Mouse (Mus musculus) mature B cell (primary cell): Measurements from ENCODE around the gene Fam222b.

Experiments used
- in situ Hi-C: fragments of 300-500 bp; cut with MboI; formaldehyde crosslinking; loops from 2 replicates; pipeline ENCODE4 v1.14.3; 2019

Fam222b gene

DNA sequence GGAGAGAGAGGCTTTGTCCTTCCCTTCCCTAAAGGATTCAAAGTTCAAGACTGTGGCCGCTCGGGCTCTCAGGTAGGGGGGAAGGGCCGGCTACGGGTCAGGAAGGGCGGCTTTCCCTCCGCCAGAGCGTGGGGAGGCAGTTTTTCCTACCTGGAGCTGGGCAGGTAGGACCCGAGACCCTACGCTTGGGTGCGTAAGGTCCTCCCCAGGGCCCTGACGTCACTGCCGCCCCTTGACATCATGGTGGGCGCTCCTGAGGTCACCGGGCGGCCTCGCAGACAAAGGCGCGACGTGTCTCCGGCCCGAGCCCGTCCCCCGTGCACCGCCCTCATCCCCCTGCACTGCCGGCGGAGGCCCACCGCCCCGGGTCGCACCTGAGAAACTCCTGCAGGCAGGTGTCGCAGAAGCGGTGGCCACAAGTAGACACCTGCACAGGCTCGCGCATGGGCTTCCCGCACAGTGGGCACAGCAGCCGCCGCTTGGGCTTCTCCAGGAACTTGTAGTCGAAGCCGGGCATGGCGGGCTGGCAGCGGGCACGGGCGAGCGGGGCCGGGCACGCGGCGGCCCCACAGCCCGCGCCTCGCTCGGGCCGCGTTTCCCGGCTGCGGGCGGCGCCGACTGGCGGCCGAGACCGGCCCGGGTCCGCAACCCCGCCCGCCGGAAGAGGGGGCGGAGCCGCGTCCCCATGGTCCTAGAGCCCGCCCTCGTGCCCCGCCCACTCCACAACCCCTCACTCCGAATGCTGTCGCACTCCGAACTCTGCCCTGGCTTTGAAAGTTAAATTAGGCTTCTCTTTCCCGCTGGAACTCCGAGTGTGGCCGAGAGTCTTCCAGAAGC is 70.7 kb downstream of the Fam222b start, which contains the start of gene Traf4:
Gene Traf4 (minus strand): TSS at position 666 of the 837 bp plus-strand sequence.
- in situ Hi-C loops = no loop called here

DNA sequence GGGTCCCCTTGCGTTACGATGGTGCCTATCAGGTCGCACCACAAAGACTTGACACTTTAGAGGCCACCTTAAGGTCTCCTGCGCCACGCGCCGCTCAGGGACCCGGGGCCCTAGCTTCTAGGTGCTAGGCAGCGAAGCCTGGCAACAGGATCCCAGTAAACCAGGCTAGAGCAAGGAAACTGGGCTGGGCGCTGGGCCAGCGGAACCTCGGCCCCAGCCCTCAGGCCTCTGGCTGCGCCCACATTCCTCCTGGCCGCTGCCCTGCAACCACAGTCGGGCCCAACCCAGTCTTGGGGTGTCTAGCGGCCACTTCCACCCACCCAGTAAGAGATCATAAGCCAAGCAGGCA is 71.3 kb downstream of the Fam222b start:
- in situ Hi-C loops = no loop called here

DNA sequence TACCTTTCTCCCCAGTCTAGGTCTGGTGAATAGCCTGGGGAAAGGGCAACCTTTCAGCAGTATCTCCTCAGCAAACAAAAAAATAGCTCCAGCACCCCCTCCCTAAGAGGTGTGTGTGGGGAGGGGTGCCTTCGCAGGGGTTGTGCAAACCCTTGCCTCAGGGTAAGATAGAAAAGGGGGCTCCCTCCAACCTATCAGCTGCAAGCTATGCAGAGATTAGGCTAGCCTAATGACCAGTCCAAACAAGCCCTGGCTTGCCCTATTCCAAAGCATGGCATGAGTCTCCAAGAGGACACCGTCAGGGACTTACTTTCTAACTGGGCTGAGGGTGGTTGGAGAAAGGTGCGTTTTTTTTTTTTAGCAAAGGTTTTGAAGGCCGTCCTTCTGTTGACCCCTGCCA is 71.7 kb downstream of the Fam222b start:
- in situ Hi-C loops = no loop called here

DNA sequence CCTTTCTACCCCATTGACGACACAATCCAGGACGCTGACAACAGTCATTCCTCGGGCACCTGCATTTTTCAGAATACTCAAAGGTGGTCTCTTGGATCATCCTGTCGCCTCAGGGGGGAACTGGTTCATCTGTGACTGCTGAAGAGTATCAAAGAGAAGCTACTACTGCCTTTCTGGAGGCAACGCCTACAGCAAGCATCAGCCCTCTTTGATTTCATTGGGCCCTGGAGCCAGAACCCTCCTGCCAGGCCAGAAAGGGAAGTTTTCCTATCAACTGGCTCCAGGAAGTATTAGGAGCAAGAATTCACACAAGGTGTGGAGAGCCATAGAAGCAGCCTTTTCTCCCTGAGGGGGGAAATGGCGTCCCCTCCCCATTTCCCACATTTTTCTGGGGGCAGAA is 72.2 kb downstream of the Fam222b start:
- in situ Hi-C loops = no loop called here

DNA sequence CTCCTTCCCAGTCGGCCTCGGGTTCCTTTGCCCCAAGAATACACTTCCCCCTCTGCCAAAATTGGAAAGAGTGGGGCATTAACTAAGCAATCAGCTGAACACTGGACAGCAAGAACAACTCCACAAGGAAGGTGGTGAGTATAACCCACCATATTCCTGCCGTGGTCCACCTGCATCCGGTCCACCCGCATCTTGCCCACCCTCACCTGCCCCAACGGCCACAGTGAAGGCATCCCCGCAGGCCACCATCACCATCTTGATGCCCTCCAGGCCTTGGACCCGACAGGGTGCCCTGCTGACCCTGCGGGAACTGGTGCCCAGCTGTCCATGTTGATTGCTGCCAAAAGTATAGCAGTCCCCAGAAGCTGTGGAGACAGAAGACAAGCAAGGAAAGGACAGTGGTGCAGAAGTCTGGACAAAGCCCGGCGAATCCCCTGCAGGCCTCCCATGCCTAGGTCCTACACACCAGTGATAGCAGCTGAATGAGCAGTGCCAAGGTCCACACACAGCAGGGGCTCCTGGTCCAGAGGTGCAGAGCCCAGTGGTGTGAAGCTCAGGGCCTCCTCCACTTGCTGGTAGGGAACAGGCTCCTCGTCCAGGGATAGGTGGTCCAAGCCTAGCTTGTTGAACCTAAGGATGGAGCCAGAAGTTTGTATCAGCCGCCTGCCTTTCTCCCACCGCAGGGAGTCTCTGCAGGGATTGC is 72.9 kb downstream of the Fam222b start:
- in situ Hi-C loops = no loop called here

DNA sequence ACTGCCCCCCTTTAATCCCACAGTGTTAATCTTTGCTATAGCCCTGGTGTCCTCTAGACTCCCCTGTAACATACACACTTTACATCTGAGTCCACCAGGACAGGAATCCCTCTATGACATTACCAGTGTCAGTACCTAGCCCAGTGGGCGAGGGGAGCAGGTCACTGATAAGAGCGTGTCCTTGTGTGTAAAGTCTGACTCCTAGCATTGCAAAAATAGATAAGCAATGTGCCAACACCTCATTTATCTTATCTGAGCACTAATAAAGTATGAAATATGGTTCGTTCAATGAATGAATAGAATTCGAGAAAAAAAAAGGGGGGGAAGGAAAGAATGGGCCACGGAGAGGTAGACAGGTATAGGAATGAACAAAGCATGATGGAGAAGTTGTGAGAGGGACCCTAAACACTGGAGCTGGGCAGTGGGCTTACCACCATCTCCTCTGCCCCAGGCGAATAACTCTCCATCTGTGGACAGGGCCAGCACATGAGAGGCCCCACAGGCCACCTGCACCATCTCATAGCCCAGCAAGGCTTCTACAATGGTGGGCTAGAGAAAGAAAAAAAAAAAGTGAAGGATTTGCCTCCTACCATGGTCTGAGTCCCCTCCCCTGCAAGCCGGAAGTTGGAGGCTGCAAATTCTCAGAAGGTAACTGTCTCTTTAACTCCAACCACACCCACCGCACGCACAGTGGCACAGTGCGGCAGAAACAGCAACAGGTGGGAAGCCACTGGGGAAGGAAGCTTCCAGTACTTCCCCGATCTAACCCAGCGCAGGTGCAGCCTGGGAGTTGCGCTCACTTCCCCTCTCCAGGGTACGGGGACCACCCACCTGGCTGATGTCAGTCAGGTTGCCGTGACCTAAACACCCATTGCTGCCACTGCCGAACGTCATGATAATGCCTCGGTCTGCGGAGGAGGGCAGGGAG is 74.3 kb downstream of the Fam222b start:
- in situ Hi-C loops = no loop called here

DNA sequence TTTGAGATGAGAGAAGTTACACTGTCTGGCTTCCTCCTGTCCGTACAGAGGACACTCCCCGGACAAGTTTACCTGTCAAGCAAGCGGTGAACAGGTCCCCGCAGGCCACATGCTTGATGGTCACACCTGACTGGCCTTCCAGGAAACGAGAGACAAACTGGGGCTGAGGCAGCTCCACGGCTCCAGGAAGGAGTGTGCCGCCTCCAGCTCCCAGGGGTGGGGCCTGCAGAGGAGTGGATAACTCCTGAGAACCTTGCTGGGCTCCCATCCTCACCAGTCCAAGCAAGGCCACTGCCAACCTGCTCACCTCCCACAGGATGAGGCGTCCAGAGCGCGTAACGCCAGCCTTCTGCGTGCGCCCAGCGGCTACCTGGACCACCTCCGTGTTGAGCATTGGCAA is 75.8 kb downstream of the Fam222b start:
- in situ Hi-C loops = no loop called here

DNA sequence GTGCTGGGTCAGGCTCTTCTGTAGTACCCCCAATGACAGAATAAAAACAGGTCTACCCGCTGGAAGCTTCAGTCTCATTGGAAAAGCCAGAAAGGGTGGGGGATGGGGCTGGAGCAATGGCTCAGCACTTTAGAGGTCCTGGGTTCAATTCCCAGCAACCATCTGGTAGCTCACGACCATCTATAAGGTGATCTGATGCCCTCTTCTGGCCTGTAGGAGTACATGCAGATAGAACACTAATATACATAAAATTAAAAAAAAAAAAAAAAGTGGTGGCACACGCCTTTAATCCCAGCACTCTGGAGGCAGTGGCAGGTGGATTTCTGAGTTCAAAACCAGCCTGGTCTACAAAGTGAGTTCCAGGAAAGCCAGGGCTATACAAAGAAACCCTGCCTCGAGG is 76.9 kb downstream of the Fam222b start:
- in situ Hi-C loops = no loop called here

DNA sequence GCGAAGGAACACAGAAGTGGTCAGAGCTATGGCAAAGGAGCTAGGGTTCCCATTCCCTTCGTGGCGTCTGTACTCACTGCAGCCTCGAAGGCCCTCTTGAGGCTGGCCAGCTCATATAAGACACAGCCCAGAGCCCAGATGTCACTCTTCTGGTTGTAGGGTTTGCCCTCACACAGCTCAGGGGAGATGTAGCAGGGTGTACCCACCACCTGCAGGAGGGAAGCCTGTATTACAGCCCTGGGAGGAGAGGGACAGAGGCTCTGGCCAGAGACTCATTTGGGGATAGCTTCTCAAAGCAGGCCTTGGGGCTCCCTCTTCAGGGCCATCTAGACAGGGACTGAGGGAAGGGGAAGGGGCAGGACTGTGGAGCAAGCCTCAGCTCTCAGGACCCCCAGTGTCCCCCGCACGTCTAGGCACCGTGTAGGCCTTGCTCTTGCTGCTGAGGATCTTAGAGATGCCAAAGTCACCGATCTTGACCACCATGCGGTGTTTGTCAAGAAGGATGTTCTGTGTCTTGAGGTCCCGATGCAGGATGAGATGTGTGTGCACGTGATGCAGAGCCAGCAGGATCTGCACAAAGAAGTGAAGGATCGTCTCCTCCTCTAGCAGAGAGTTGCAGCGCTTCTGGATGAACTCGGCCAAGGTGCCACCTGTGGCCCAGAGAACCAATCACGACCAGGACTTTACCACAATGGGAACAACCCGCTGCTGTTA is 77.7 kb downstream of the Fam222b start:
- in situ Hi-C loops = no loop called here

DNA sequence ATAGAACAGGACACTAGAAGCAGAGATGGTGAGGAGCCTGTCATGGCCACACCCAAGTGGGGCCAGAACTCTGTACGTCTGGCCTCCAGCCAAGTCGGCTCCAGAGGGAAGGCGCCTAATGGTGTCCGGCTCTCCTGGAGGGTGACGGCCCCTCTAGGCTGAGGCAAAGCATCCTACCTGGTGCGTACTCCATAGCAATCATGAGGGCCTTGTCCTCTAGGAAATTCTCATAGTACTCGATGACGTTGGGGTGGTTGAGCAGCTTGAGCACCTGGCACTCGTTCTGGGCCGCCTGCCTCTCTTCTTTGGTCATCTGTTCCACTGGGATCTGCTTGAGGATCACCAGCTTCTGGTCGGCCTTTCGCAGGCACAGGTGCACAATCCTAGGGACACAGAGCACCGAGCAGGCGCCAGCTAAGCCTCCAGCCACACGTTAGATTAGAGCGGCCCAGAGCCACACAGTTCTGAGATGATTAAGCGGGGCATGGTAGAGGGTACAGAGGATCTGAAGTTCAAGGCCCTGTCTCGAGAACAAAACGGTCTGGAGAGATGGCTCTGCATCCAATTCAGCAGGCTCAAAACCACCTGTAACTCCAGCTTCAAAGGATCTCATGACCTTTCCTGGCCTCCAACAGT is 78.4 kb downstream of the Fam222b start:
- in situ Hi-C loops = no loop called here

DNA sequence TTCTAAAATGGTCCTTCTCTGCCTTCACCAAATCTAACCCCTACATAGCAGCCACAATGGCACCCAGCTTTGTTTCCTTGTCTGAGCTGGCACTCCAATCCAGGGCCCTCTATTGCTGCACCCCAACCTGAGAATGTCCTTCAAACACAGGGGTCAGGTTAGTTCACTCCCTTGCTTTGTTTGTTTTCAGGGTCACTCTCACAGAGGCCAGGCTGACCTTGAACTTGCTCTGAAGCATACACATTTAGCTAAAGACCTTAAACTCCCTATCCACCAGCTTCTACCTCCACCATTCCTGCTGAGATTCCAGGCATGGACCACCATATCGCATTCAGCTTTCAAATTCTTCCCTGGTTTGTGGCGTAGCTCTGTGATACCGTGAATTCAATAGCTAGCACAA is 80.0 kb downstream of the Fam222b start:
- in situ Hi-C loops = no loop called here

DNA sequence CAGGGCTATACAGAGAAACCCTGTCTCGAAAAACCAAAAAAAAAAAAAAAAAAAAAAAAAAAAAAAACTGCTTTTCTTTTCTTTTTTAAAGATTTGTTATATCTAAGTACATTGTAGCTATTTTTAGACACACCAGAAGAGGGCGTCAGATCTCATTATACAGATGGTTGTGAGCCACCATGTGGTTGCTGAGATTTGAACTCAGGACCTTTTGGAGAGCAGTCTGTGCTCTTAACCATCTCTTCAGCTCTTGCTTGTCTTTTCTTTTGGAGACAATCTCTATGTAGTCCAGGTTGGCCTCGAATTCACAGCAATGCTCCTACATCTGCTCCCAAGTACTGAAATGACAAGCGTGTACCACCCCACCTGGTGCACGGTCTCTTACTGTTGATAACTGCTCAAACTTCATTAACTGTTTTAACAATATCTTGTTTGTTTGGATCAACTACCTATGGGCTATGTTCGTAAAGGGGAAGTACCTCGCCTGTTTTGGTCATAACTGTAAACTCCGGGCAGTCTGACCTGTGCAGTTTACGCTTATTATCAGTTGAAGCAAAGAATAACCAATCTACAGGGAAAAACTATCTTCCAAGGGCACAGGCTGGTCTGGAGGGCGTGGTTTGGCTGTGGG is 81.4 kb downstream of the Fam222b start:
- in situ Hi-C loops = no loop called here

DNA sequence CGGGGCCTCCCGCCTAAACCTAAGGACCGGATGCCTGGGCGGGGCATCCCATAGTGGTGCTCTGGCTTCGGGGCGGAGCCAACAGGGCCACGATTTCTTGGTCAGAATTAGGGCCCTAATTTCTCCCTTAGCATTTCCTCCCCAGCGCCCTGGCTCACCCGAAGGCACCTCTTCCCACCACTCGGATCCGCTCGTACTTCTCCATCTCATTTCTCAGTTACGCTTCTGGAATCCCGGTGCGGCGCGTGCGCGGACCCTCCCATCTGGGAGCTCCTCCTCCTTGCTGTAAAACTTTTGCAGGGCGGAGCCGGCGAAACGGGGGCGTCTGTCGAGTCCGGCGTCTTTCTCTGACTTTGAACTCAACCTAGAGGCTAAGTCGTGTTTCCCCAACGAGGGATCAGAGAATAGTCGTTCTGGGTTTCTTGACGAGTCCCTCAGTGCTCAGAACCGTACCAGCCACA is 82.0 kb downstream of the Fam222b start, which contains the start of the genes Nek8 and Tlcd1:
Gene Nek8 (minus strand): TSS at position 274 of the 461 bp plus-strand sequence.
Gene Tlcd1 (plus strand): TSS at position 310 of the 461 bp plus-strand sequence.
- in situ Hi-C loops = no loop called here

DNA sequence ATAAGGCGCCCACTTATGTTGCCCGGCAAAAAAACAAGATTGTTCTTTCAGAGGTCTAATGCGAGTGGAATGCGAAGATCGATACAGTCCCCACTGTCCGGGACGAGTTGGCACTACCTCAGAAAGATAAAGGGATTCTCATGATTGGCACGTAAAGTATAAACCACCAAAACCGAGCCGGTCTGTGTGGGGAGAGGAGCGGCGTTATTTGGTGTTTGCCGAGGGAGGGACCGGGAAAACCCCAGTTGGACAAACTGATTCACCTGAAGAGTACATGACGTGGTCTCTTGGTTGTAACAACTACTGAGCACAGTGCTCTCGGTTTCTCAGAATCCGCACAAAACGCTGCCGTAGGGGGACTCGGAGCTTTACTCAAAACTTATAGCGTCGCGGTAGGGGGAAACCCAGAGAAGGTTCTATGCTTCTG is 82.5 kb downstream of the Fam222b start:
- in situ Hi-C loops = no loop called here

DNA sequence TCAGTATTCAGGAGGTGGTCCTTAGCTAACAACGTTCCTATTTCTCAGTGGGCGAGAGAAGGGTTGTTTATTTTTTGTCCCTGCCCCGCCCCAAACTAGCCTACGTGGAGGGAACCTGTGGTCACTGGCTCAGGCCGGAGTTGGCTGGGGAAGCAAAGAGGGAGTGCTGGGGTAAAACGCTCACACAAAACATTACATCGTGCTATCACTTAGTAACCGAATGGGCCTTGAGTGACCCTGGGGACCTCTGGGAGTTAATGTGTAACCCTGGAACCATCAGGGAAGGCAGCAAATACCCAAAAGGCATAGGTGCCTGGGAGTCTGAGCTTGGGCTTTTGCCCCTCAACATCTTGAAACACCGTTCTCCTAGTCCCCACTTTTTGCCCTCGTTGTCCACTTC is 83.0 kb downstream of the Fam222b start:
- in situ Hi-C loops = no loop called here

DNA sequence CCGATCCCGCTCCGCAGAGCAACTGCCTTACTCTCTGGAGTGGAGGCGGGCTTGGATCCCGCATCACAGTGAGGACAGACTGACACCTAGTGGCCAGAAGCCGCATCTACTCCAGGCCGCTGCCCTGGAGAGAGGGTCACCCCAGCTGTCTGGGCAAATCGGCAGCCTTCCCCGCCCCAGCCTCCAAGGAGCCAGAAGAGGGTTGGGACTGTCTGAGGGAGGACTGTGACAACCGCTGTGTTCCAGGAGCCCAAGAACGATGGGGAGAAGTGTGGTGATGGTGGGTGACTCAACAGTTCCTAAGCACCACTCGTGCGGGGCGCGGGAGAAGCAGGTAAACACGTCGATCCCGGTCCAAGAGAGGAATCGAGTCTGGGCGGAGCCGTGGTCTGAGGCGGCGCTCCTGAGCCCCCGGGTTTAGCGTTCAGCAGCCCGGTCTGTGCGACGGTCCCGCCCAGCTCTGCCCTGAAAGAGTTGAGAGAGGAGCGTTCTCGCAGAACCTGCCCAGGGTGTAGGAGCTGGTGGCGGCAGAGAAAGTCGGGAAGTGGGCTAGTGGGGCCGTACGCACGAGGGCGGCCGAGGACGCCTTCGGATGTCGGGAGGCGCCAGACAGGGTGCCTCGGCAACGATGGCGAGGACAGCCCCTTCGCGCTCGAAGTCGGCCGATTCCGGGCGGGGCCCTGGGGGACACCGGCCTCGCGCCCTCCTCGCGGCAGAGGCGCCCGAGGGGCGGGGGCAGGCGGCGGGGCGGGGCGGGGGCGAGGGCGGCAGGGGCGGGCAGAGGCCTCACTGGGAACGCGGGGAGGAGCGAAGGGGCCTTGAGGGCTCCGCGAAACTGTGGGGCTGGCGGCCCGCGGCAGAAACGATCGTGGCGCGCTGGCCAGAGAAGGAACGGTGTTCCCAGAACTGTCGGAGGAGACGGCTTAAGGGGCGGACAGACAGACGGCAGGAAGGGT is 83.7 kb downstream of the Fam222b start:
- in situ Hi-C loops = no loop called here

DNA sequence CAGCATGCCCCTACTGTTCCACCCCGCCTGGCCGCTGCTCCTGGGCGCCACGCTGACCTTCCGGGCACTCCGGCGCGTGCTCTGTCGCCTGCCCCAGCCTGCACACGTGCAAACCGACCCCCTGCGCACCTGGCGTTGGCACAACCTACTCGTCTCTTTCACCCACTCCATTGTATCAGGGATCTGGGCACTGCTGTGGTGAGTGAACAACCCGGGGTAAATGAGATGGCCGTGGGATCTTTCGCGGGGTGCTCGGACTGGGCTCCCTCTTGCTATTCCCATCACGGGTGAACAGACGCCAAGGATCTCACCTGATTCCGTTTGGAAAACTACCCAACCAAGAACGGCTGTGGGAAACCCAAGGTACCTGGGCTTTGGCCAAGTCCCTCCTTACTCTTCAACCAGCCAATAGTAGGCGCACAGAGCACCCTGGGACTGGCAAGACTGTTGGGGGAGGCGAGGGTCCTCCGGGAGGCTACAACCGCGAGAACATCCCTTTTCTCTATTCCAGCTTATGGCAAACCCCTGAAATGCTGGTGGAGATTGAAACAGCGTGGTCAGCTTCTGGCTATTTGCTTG is 84.5 kb downstream of the Fam222b start:
- in situ Hi-C loops = no loop called here

DNA sequence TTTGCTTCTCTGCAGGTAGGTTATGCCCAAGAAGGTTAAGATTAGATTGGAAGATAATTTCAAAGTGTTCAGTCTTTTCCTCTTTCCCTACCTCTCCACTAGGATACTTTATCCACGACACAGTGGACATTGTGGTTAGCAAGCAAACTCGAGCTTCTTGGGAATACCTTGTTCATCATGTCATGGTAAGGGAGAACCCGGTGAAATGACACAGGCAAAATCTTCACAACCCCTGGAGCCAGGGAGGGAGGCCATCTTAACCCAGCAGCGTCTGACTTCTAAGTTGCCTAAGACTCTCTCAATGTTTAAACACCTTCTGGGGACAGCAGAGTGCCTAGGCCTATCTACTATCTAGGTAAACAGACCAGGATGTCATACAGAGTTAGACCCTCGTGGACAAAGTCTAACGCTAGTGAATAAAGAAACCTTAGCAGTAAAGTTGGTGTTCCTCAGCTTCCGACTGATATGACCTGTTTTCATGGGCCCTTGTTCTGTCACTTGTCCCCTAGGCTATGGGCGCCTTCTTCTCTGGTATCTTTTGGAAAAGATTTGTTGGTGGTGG is 85.1 kb downstream of the Fam222b start:
- in situ Hi-C loops = no loop called here
